Mouse (Mus musculus) embryonic facial prominence, embryonic 11.5 days (tissue): ENCODE results near the gene Gm11060. TPM values are rescaled to one million over a fixed set of nuclear protein-coding genes. Genes with fewer than 3 reads are reported as not detected.

Experiments used
- ATAC-seq: fragments of 200-750 bp; cut with Nextera tagmentation; replicated peaks from 2 replicates; pipeline ENCODE4 v1.8.0; 2017; ENCODE audit warnings: low read depth; ENCODE audit not compliant: insufficient number of reproducible peaks, low FRiP score, low TSS enrichment
- DNase-seq: peaks from one replicate; pipeline ENCODE4 v3.0.0-alpha.2; 2015; ENCODE audit warnings: low spot score
- H3K27ac ChIP-seq: fragments of 300-500 bp; sonication (generic); replicated peaks from 2 replicates; pipeline ENCODE4 v1.5.1; 2014; ENCODE audit warnings: mild to moderate bottlenecking, low read depth, low read length, control low read depth
- H3K27me3 ChIP-seq: fragments of 300-500 bp; sonication (generic); 2 replicates; pipeline ENCODE4 v1.6.1; 2014; ENCODE audit warnings: mild to moderate bottlenecking, low read length, moderate library complexity, mixed read lengths; ENCODE audit not compliant: control insufficient read depth, insufficient read depth
- H3K36me3 ChIP-seq: fragments of 300-500 bp; sonication (generic); replicated peaks from 2 replicates; pipeline ENCODE4 v1.6.1; 2014; ENCODE audit warnings: low read depth, mild to moderate bottlenecking, low read length, moderate library complexity, mixed read lengths; ENCODE audit not compliant: control insufficient read depth, insufficient read depth
- H3K4me1 ChIP-seq: fragments of 300-500 bp; sonication (generic); 2 replicates; pipeline ENCODE4 v1.6.1; 2014; ENCODE audit warnings: low read length, mixed read lengths; ENCODE audit not compliant: control insufficient read depth, insufficient read depth
- H3K4me2 ChIP-seq: fragments of 300-500 bp; sonication (generic); 2 replicates; pipeline ENCODE4 v1.6.1; 2014; ENCODE audit warnings: low read depth, mild to moderate bottlenecking, control low read depth, low read length, moderate library complexity
- H3K4me3 ChIP-seq: fragments of 300-500 bp; sonication (generic); 2 replicates; pipeline ENCODE4 v1.5.1; 2014; ENCODE audit warnings: low read depth, low read length, control low read depth
- H3K9ac ChIP-seq: fragments of 300-500 bp; sonication (generic); replicated peaks from 2 replicates; pipeline ENCODE4 v1.6.1; 2014; ENCODE audit warnings: mild to moderate bottlenecking, control low read depth, low read length
- H3K9me3 ChIP-seq: fragments of 300-500 bp; sonication (generic); replicated peaks from 2 replicates; pipeline ENCODE4 v1.6.1; 2016; ENCODE audit warnings: mild to moderate bottlenecking, low read length, inconsistent platforms, mixed read lengths; ENCODE audit not compliant: control insufficient read depth
- WGBS: fragments of 180-500 bp; shearing (Covaris S2); extraction: QIAGEN DNeasy Blood & Tissue Kit; methylation state at CpG from one replicate; pipeline ENCODE4 v1.1.7; 2014; 5-methylcytosine and 5-hydroxymethylcytosine counted together
- polyA plus RNA-seq: library from polyadenylated mRNA; unstranded; fragments of >200 nt; fragmentation: Nextera tagmentation; extraction: Ambion mirVana; gene quantifications from 2 replicates; pipeline ENCODE4 v1.2.1, GENCODE M21; 2014

Gene Gm11060
- polyA plus RNA-seq, 1 experiment from 2014 or later = not detected

DNA sequence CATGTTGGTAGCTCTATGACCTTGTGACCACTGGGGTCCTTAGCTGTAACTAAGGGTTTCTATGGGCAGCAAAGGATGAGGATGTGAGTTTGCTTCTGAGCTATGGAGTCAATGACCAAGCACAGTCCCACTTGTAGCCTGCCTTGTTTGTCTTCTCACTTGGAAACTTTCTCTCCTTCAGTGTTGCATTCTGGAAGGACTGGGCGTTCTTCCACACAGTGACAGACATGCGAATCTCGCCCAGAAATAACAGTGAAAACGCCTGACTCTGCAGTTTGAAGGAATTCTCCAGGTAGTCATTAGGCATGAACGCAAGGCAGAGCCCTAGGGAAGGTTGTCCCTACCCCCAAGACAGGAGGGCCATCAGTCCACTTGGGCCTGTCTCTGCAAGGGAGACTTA lies 827 bp upstream of the Gm11060 start:
- H3K27me3 ChIP-seq = no peaks in the 10 kb centered on the region
- no peak for ATAC-seq
- H3K4me2 ChIP-seq = no peak overlapping the region
- no peak overlapping the region for H3K4me3 ChIP-seq
- H3K4me1 ChIP-seq = no peaks in the 10 kb centered on the region
- H3K27ac ChIP-seq = no peak overlapping the region
- 86% methylated on average over 5 of the region's 5 CpGs for WGBS
- H3K9ac ChIP-seq = no peak overlapping the region
- H3K9me3 ChIP-seq = no peaks in the 10 kb centered on the region
- no peak for DNase-seq
- no peaks in the 10 kb centered on the region for H3K36me3 ChIP-seq

DNA sequence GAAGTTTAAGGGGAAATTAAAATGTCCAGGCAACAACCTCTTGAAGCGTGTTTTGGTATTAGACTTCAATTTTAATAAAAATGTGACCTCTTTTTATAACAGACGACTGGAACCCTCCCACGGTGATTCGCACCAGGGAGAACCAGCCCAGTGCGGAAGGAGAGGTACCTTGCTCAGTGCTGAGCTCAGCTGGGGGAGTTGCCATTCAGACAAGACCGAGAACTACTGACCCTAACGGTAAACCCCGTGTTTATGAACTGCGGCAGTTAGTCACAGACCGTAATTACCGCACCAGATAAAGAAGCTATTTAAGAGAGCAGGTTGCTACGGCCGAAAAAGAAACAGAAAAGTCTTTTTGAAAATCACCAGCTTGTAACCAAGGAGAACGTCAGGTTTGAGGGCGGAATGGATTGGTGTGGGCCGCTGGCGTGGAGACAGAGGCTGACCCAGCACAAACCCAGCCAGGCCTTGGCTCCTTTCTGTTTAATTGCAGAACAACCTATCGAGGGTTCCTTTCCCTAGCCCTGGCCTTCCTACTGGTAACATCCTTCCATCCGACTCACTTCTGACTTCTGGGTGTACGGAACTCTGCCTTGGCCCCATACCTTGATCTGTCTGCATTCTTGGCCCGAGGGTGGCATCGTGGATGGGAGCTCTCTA lies 5.6 kb downstream of the Gm11060 start:
- no peaks in the 10 kb centered on the region for H3K4me1 ChIP-seq
- H3K27ac ChIP-seq = no peak overlapping the region
- DNase-seq (no peak), ATAC-seq (no peak)
- no peak overlapping the region for H3K9ac ChIP-seq
- WGBS = 89% methylated on average over 22 of the region's 22 CpGs
- no peaks in the 10 kb centered on the region for H3K9me3 ChIP-seq
- no peaks in the 10 kb centered on the region; the same call in 1 of the 2 replicates for H3K36me3 ChIP-seq
- no peaks in the 10 kb centered on the region for H3K27me3 ChIP-seq
- H3K4me2 ChIP-seq = no peak overlapping the region
- no peak overlapping the region for H3K4me3 ChIP-seq

DNA sequence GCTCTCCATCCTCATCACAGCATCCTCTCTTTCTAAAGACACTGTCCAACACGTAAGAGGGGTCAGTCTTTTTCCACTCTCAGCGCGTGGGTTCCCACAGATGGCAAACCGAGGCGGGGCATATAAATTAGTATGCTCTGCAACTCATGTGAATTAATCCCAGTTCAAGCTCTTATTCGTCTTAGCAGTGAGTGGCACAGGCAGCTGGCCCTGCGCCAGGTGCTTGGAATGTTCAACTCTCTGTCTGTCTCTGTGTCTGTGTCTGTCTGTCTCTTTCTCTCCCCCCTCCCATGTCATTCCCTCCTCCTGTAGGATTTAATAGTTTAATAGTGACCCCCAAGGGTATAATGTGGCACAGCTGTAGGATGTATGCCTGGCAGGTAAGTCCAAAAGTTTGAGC lies 7.6 kb downstream of the Gm11060 start:
- Histone ChIP-seq H3K4me1 (no peaks in the 10 kb centered on the region), H3K36me3 (no peaks in the 10 kb centered on the region; the same call in 1 of the 2 replicates), H3K27me3 (no peaks in the 10 kb centered on the region), H3K27ac (no peak overlapping the region), H3K4me2 (no peak overlapping the region), H3K9ac (no peak overlapping the region), H3K9me3 (no peaks in the 10 kb centered on the region), H3K4me3 (no peak overlapping the region)
- no peak for DNase-seq
- WGBS = 79% methylated on average over 7 of the region's 7 CpGs
- no peak for ATAC-seq

DNA sequence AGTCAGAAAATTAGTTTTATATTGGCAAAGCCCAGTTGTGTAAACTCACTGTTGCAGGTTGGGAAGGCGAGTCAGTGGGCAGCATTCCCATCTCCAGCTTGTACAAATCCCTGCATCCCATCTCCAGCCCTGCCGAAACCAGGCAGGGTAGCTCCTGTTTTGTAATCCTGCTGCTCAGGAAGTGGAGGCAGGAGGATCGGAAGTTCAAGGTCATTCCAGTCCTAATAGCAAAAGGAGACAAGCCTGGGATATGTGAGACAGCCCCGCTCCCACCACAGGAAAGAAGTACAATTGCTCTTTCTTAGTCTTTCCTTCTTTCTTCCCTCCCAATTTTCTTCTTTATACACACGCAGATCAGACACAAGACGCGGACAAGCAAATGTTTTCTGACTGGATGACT lies 8.7 kb downstream of the Gm11060 start:
- Histone ChIP-seq H3K4me1 (no peaks in the 10 kb centered on the region), H3K36me3 (no peaks in the 10 kb centered on the region; the same call in 1 of the 2 replicates), H3K4me3 (no peak overlapping the region), H3K9me3 (no peaks in the 10 kb centered on the region), H3K27ac (no peak overlapping the region), H3K27me3 (no peaks in the 10 kb centered on the region), H3K4me2 (no peak overlapping the region), H3K9ac (no peak overlapping the region)
- DNase-seq = no peak
- 49% methylated on average over 7 of the region's 7 CpGs for WGBS
- no peak for ATAC-seq

DNA sequence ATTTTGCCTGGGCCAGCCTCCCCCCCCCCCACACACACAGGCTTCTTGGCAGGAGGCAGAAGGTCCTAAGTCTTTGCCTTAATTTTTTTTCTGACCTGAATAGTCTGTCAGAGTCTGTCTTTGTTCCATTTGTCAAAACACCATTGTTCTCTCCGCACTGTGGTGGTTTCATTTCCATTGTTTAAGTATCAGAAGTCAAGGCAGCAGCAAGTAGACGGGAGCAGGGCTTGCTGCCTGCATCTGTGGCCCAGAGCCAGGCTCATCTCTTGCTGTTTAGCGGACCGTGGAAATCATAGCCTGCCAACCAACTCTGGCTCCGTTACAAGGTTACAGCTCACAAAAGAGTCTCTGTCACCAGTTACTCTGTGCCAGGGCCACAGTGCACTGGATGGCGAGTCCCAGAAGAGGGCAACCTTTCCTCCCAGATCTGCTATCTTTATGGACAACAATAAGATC lies 16.9 kb downstream of the Gm11060 start:
- no peak overlapping the region for H3K9ac ChIP-seq
- H3K9me3 ChIP-seq = no peaks in the 10 kb centered on the region
- H3K27me3 ChIP-seq = peaks cover 6% of the 10 kb centered on the region
- WGBS = 22% methylated on average over 6 of the region's 6 CpGs
- no peak for ATAC-seq
- H3K36me3 ChIP-seq = no peaks in the 10 kb centered on the region
- H3K4me1 ChIP-seq = no peaks in the 10 kb centered on the region
- no peak overlapping the region for H3K27ac ChIP-seq
- no peak overlapping the region for H3K4me3 ChIP-seq
- no peak for DNase-seq
- H3K4me2 ChIP-seq = no peak overlapping the region

DNA sequence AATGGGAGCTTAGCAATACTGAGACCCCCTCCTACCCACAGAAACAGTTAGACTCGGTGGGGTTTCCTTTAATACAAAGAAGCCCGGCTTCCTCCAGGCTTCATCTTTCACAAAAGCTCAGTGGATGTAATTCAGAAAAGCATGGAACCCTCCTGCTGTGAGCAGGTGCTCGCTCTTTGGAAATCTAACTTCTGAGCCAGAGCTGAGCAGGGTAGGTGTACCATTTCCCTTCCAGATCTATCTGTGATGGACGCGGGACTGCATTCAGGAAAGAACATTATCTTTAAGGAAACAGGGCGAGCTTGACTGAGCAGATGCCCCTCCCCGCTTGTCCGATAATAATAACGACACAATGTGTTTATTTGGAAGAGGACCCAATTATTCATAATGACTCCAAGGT lies 22.3 kb downstream of the Gm11060 start:
- DNase-seq = no peak
- no peak for ATAC-seq
- Histone ChIP-seq H3K4me3 (no peak overlapping the region), H3K27me3 (peaks cover 18% of the 10 kb centered on the region), H3K9me3 (no peaks in the 10 kb centered on the region), H3K27ac (no peak overlapping the region), H3K36me3 (no peaks in the 10 kb centered on the region), H3K4me2 (no peak overlapping the region), H3K4me1 (no peaks in the 10 kb centered on the region), H3K9ac (no peak overlapping the region)
- 23% methylated on average over 9 of the region's 9 CpGs for WGBS

DNA sequence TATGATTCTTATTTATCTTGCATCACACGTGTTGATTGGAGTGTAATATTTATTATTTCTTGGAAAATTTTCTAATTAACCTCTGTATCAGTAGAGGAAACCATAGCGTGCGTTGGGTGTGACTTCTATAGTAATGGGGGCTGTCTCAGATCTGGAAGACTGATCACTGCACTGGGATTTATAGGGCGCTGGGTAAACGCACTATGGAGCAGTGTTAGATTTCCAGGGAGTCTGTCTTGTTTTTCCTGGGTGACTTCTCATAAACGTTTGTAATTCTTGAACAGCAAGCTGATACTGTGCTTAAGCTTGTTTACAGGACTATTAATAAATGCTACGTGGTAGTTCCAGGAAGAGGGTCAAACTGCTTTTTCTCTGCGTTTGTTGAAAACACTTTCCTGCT lies 25.9 kb downstream of the Gm11060 start:
- Histone ChIP-seq H3K27ac (no peak overlapping the region), H3K9me3 (no peaks in the 10 kb centered on the region), H3K4me1 (no peaks in the 10 kb centered on the region), H3K9ac (no peak overlapping the region), H3K36me3 (no peaks in the 10 kb centered on the region), H3K27me3 (peaks cover 24% of the 10 kb centered on the region), H3K4me2 (no peak overlapping the region), H3K4me3 (no peak overlapping the region)
- WGBS = 69% methylated on average over 8 of the region's 8 CpGs
- ATAC-seq (no peak), DNase-seq (no peak)

DNA sequence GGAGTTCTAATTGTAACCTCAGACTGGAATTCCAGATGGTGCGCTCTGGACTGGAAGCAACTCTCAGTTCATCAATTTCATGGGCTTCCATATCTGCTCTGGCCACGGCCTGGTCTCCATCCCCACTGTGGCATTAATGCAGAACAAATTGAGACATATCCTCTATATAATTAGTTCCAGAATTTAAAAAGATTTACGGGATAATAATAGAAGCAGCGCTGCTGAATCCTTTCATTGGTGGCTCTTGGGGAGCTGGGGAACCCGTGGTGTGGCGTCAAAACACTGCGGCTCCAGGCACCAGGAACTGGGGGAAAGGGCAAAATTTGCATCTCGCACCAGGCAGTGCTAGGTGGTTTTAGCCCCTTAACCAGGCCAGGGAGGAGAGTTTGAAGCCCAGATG lies 30.4 kb downstream of the Gm11060 start:
- H3K9me3 ChIP-seq = no peaks in the 10 kb centered on the region
- H3K4me3 ChIP-seq = no peak overlapping the region
- no peak overlapping the region for H3K27ac ChIP-seq
- 2% methylated on average over 8 of the region's 8 CpGs for WGBS
- no peaks in the 10 kb centered on the region for H3K36me3 ChIP-seq
- DNase-seq = peak; percentile 58
- peaks cover 56% of the 10 kb centered on the region for H3K27me3 ChIP-seq
- H3K9ac ChIP-seq = no peak overlapping the region
- no peak overlapping the region for H3K4me2 ChIP-seq
- H3K4me1 ChIP-seq = peaks cover 5% of the 10 kb centered on the region
- no peak for ATAC-seq
